Mouse (Mus musculus) kidney, embryonic 15.5 days (tissue): ENCODE data around the gene E4f1. TPM values are rescaled to one million over a fixed set of nuclear protein-coding genes. Genes with fewer than 3 reads are reported as not detected.

Source experiments
- polyA plus RNA-seq: library from polyadenylated mRNA; unstranded; fragments of >200 nt; fragmentation: Nextera tagmentation; extraction: Ambion mirVana; gene quantifications from 2 replicates; pipeline ENCODE4 v1.2.1, GENCODE M21; 2015

E4f1 gene
- polyA plus RNA-seq, 1 experiment from 2014 or later = 36.7 TPM

Other genes starting within 250 kb of the E4f1 start
- 13.6 and 14.3 TPM in 2 replicates for gene Tedc2, start 249.5 kb downstream of the E4f1 start, polyA plus RNA-seq
- 67.5 and 71.1 TPM in 2 replicates for gene Ccnf, start 218.8 kb downstream of the E4f1 start, polyA plus RNA-seq
- 0.18 and 0.27 TPM in 2 replicates for gene Abca17, start 119.2 kb downstream of the E4f1 start, polyA plus RNA-seq
- gene Abca3, start 118.4 kb downstream of the E4f1 start, polyA plus RNA-seq = 17.4 and 17.5 TPM in 2 replicates
- gene Rnps1, start 55.7 kb downstream of the E4f1 start, polyA plus RNA-seq = 293 and 318 TPM in 2 replicates
- gene Eci1, start 43.7 kb downstream of the E4f1 start, polyA plus RNA-seq = 115 and 117 TPM in 2 replicates
- gene Dnase1l2, start 27.2 kb downstream of the E4f1 start, polyA plus RNA-seq = 2.4 and 3.2 TPM in 2 replicates
- 49.9 and 53.3 TPM in 2 replicates for gene Pgp, start 79 bp upstream of the E4f1 start, polyA plus RNA-seq
- gene Bricd5, start 3.6 kb upstream of the E4f1 start, polyA plus RNA-seq = 0.39 and 0.58 TPM in 2 replicates
- 29.0 and 36.1 TPM in 2 replicates for gene Mlst8, start 8.8 kb upstream of the E4f1 start, polyA plus RNA-seq
- 1.8 and 2.3 TPM in 2 replicates for gene Caskin1, start 18.3 kb upstream of the E4f1 start, polyA plus RNA-seq
- gene Traf7, start 57.6 kb upstream of the E4f1 start, polyA plus RNA-seq = 85.8 and 96.1 TPM in 2 replicates
- 2.8 TPM in 2 replicates for gene Rab26, start 63.9 kb upstream of the E4f1 start, polyA plus RNA-seq
- 21.3 and 21.9 TPM in 2 replicates for gene Pkd1, start 79.5 kb upstream of the E4f1 start, polyA plus RNA-seq
- 60.8 and 71.0 TPM in 2 replicates for gene Tsc2, start 162.3 kb upstream of the E4f1 start, polyA plus RNA-seq
- 20.0 and 20.6 TPM in 2 replicates for gene Nthl1, start 162.4 kb upstream of the E4f1 start, polyA plus RNA-seq
- gene Slc9a3r2, start 180.0 kb upstream of the E4f1 start, polyA plus RNA-seq = 101 and 106 TPM in 2 replicates
- gene Npw, start 188.1 kb upstream of the E4f1 start, polyA plus RNA-seq = 0.35 and 0.43 TPM in 2 replicates
- 23.9 and 27.6 TPM in 2 replicates for gene Zfp598, start 199.4 kb upstream of the E4f1 start, polyA plus RNA-seq
- gene Syngr3, start 219.6 kb upstream of the E4f1 start, polyA plus RNA-seq = 2.4 and 4.6 TPM in 2 replicates
- gene Gfer, start 225.8 kb upstream of the E4f1 start, polyA plus RNA-seq = 45.6 and 49.5 TPM in 2 replicates
- gene Noxo1, start 225.9 kb upstream of the E4f1 start, polyA plus RNA-seq = 1.5 and 3.4 TPM in 2 replicates
- 85.0 and 94.5 TPM in 2 replicates for gene Tbl3, start 237.3 kb upstream of the E4f1 start, polyA plus RNA-seq
- gene Rnf151, start 247.8 kb upstream of the E4f1 start, polyA plus RNA-seq = 0.18 TPM in 1 of 2 replicates, not detected in the other
- 1,520 and 1,607 TPM in 2 replicates for gene Rps2, start 247.8 kb upstream of the E4f1 start, polyA plus RNA-seq